Mouse (Mus musculus) stomach, embryonic 15.5 days (tissue): ENCODE measurements around the gene Vwa1. TPM values are rescaled to one million over a fixed set of nuclear protein-coding genes. Genes with fewer than 3 reads are reported as not detected.

Experiments
- microRNA-seq: library from miRNA; unstranded; fragments of <30 nt; microRNA quantifications from one replicate; pipeline ENCODE4, GENCODE M21; 2016
- polyA plus RNA-seq: library from polyadenylated mRNA; unstranded; fragments of >200 nt; fragmentation: Nextera tagmentation; extraction: Ambion mirVana; gene quantifications from 2 replicates; pipeline ENCODE4 v1.2.1, GENCODE M21; 2015

The Vwa1 gene
- polyA plus RNA-seq, 1 experiment from 2014 or later = 27.6 TPM

Small RNA genes lying within 50 kb of the gene (microRNA-seq; reads per million reads assigned to microRNA genes)
- gene Gm27743 = not detected

Other genes with a start within 250 kb of the Vwa1 start
- gene Nadk, start 212.3 kb downstream of the Vwa1 start, polyA plus RNA-seq = 79.7 and 83.2 TPM in 2 replicates
- 6.9 and 7.9 TPM in 2 replicates for gene Slc35e2, start 173.3 kb downstream of the Vwa1 start, polyA plus RNA-seq
- 56.7 and 59.8 TPM in 2 replicates for gene Cdk11b, start 149.8 kb downstream of the Vwa1 start, polyA plus RNA-seq
- not detected in 2 replicates for gene Gm10563, start 129.3 kb downstream of the Vwa1 start, polyA plus RNA-seq
- 39.6 and 42.0 TPM in 2 replicates for gene Mmp23, start 121.3 kb downstream of the Vwa1 start, polyA plus RNA-seq
- gene Mib2, start 105.5 kb downstream of the Vwa1 start, polyA plus RNA-seq = 23.3 and 24.1 TPM in 2 replicates
- 9.0 and 10.0 TPM in 2 replicates for gene Fndc10, start 80.4 kb downstream of the Vwa1 start, polyA plus RNA-seq
- gene Ssu72, start 69.9 kb downstream of the Vwa1 start, polyA plus RNA-seq = 141 and 152 TPM in 2 replicates
- 0.80 and 0.85 TPM in 2 replicates for gene Tmem240, start 39.9 kb downstream of the Vwa1 start, polyA plus RNA-seq
- 110 and 114 TPM in 2 replicates for gene Atad3a, start 13.6 kb downstream of the Vwa1 start, polyA plus RNA-seq
- 0.55 and 0.89 TPM in 2 replicates for gene Tmem88b, start 11.2 kb upstream of the Vwa1 start, polyA plus RNA-seq
- gene Ankrd65, start 15.7 kb upstream of the Vwa1 start, polyA plus RNA-seq = 0.22 TPM in 1 of 2 replicates, not detected in the other
- gene Mrpl20, start 28.2 kb upstream of the Vwa1 start, polyA plus RNA-seq = 195 and 219 TPM in 2 replicates
- gene Ccnl2, start 37.8 kb upstream of the Vwa1 start, polyA plus RNA-seq = 166 and 167 TPM in 2 replicates
- gene Aurkaip1, start 56.6 kb upstream of the Vwa1 start, polyA plus RNA-seq = 138 and 157 TPM in 2 replicates
- 110 and 121 TPM in 2 replicates for gene Mxra8, start 65.0 kb upstream of the Vwa1 start, polyA plus RNA-seq
- gene Dvl1, start 72.7 kb upstream of the Vwa1 start, polyA plus RNA-seq = 13.7 and 16.0 TPM in 2 replicates
- gene Tas1r3, start 88.7 kb upstream of the Vwa1 start, polyA plus RNA-seq = 0.30 and 0.50 TPM in 2 replicates
- gene Cptp, start 94.7 kb upstream of the Vwa1 start, polyA plus RNA-seq = 14.7 and 15.7 TPM in 2 replicates
- 59.7 and 60.7 TPM in 2 replicates for gene Ints11, start 94.8 kb upstream of the Vwa1 start, polyA plus RNA-seq
- 51.2 and 51.9 TPM in 2 replicates for gene Pusl1, start 117.1 kb upstream of the Vwa1 start, polyA plus RNA-seq
- gene Acap3, start 117.1 kb upstream of the Vwa1 start, polyA plus RNA-seq = 17.0 and 17.5 TPM in 2 replicates
- 100 and 102 TPM in 2 replicates for gene Ube2j2, start 169.1 kb upstream of the Vwa1 start, polyA plus RNA-seq
- gene C1qtnf12, start 187.6 kb upstream of the Vwa1 start, polyA plus RNA-seq = 46.2 and 49.1 TPM in 2 replicates
- gene B3galt6, start 218.0 kb upstream of the Vwa1 start, polyA plus RNA-seq = 14.4 and 14.6 TPM in 2 replicates
- 154 and 168 TPM in 2 replicates for gene Sdf4, start 218.2 kb upstream of the Vwa1 start, polyA plus RNA-seq
- gene Tnfrsf4, start 239.1 kb upstream of the Vwa1 start, polyA plus RNA-seq = 0.64 and 1.1 TPM in 2 replicates